Mouse (Mus musculus) forebrain, embryonic 15.5 days (tissue): ENCODE results near the gene Abca8a. TPM values are rescaled to one million over a fixed set of nuclear protein-coding genes. Genes with fewer than 3 reads are reported as not detected.
"Not testable (repeated sequence)": the region's sequence is repeated elsewhere in the genome, so short reads cannot be mapped to it uniquely, and the experiment has no call there.

Experiments
- ATAC-seq: fragments of 200-750 bp; cut with Nextera tagmentation; replicated peaks from 2 replicates; pipeline ENCODE4 v1.8.0; 2017; ENCODE audit warnings: mild to moderate bottlenecking, moderate TSS enrichment, moderate library complexity
- H3K27ac ChIP-seq: fragments of 300-500 bp; sonication (generic); replicated peaks from 2 replicates; pipeline ENCODE4 v1.5.1; 2015; ENCODE audit warnings: mild to moderate bottlenecking, inconsistent platforms
- H3K27me3 ChIP-seq: fragments of 300-500 bp; sonication (generic); 2 replicates; pipeline ENCODE4 v1.6.1; 2015; ENCODE audit warnings: inconsistent platforms
- H3K36me3 ChIP-seq: fragments of 300-500 bp; sonication (generic); 2 replicates; pipeline ENCODE4 v1.6.1; 2015; ENCODE audit warnings: mild to moderate bottlenecking, inconsistent platforms
- H3K4me1 ChIP-seq: fragments of 300-500 bp; sonication (generic); 2 replicates; pipeline ENCODE4 v1.6.1; 2015; ENCODE audit warnings: inconsistent platforms
- H3K4me2 ChIP-seq: fragments of 300-500 bp; sonication (generic); replicated peaks from 2 replicates; pipeline ENCODE4 v1.6.1; 2015; ENCODE audit warnings: mild to moderate bottlenecking, inconsistent platforms
- H3K4me3 ChIP-seq: fragments of 300-500 bp; sonication (generic); 2 replicates; pipeline ENCODE4 v1.5.1; 2015; ENCODE audit warnings: mild to moderate bottlenecking, inconsistent platforms
- H3K9ac ChIP-seq: fragments of 300-500 bp; sonication (generic); replicated peaks from 2 replicates; pipeline ENCODE4 v1.6.1; 2015; ENCODE audit warnings: mild to moderate bottlenecking, inconsistent platforms
- H3K9me3 ChIP-seq: fragments of 300-500 bp; sonication (generic); 2 replicates; pipeline ENCODE4 v1.6.1; 2016; ENCODE audit warnings: inconsistent platforms
- WGBS: fragments of 180-500 bp; shearing (Covaris S2); methylation state at CpG from one replicate; pipeline ENCODE4 v1.1.7; 2015; ENCODE audit warnings: mixed read lengths; 5-methylcytosine and 5-hydroxymethylcytosine counted together
- polyA plus RNA-seq: library from polyadenylated mRNA; unstranded; fragments of >200 nt; fragmentation: Nextera tagmentation; extraction: Ambion mirVana; gene quantifications from 2 replicates; pipeline ENCODE4 v1.2.1, GENCODE M21; 2015

Gene Abca8a
- polyA plus RNA-seq, 1 experiment from 2014 or later: 2.7 TPM

DNA sequence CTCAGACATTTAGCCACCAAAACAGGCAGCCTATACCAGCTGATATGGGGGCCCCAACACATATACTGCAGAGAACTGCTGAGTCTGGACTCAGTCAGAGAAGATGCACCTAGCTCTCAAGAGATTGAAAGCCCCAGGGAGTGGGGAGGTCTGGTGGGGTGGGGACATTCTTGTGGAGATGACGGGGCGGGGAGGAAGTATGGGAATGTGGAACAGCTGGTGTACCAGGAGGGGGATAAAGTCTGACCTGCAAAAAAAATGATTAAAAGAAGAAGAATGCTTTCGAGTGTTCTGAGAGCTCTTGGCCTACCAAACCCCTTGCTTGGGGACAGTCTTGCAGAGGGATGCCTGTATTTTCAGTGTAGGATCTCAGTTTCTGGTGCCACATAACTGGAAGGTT is 42.1 kb downstream of the Abca8a start:
- Histone ChIP-seq H3K27me3 (no peaks in the 10 kb centered on the region), H3K4me3 (no peak overlapping the region), H3K9me3 (no peaks in the 10 kb centered on the region), H3K27ac (no peak overlapping the region), H3K36me3 (no peaks in the 10 kb centered on the region), H3K4me2 (no peak overlapping the region), H3K9ac (no peak overlapping the region), H3K4me1 (no peaks in the 10 kb centered on the region)
- 85% methylated on average over 3 of the region's 3 CpGs for WGBS
- no peak for ATAC-seq

DNA sequence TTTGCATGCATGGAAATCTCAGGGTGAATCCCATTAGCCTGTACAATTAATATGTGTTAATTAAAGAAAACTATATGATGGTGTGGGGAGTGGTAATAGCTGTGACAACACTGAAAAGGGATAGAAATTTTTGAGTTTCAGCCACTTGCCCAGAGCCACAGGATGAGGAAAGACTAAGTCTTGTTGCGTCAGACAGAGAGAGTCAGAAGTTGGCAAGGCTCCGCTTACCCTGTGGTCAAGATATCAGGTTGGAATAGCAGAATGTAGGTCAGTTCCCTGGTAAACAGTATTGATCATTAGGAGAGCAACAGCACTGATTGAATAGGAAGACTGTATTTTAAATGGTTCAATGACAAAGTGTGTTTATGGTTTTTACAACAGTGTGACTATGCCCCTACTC is 58.0 kb downstream of the Abca8a start:
- H3K9me3 ChIP-seq: no peaks in the 10 kb centered on the region
- H3K9ac ChIP-seq: no peak overlapping the region
- H3K4me2 ChIP-seq: no peak overlapping the region
- H3K27me3 ChIP-seq: no peaks in the 10 kb centered on the region
- H3K4me1 ChIP-seq: 0 out of 2 replicates have a peak, but pooled peaks cover 4% of the 10 kb centered on the region
- ATAC-seq: no peak
- no peaks in the 10 kb centered on the region for H3K36me3 ChIP-seq
- H3K4me3 ChIP-seq: no peak overlapping the region
- 88% methylated on average over 2 of the region's 2 CpGs for WGBS
- H3K27ac ChIP-seq: no peak overlapping the region

DNA sequence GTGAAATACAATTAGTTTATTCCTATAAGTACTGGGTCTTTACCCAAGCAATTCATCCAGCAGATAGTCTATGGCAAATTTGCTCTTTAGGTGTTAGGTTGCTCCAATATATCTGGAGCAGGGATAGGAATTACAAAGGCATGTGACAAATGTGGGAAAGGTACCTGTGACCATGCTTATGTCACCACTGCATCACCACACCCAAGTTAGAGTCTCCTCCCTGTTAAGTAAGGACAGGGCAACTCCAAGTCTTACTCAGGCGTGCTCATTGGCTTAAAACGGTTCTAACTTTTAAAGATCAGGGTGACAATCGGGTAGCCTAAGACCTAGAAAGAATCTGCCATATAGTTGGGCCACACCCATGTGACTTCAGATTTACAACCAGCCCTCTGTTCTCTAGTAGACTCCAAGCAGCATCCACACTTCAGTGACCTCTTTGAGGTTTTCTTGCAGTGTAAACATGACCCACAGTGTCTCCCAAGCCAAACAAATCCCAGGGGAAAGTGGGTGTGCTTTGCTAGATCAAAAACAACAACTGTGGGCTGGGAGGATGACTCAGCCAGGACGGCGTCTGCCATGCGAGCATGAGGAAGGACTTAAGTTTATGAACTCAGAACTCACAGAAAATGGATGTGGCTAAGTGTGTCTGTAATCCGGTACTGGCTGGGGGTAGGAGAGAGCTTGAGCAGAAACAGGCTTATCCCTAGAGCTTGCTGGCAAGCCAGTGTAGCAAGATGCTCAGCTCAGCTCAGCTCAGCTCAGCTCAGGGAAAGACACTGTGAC is 66.7 kb downstream of the Abca8a start:
- Histone ChIP-seq H3K27ac (no peak overlapping the region), H3K4me1 (no peaks in the 10 kb centered on the region), H3K9me3 (no peaks in the 10 kb centered on the region), H3K4me3 (no peak overlapping the region), H3K36me3 (no peaks in the 10 kb centered on the region), H3K4me2 (no peak overlapping the region), H3K9ac (no peak overlapping the region), H3K27me3 (no peaks in the 10 kb centered on the region)
- WGBS: 91% methylated on average over 7 of the region's 7 CpGs
- no peak for ATAC-seq

DNA sequence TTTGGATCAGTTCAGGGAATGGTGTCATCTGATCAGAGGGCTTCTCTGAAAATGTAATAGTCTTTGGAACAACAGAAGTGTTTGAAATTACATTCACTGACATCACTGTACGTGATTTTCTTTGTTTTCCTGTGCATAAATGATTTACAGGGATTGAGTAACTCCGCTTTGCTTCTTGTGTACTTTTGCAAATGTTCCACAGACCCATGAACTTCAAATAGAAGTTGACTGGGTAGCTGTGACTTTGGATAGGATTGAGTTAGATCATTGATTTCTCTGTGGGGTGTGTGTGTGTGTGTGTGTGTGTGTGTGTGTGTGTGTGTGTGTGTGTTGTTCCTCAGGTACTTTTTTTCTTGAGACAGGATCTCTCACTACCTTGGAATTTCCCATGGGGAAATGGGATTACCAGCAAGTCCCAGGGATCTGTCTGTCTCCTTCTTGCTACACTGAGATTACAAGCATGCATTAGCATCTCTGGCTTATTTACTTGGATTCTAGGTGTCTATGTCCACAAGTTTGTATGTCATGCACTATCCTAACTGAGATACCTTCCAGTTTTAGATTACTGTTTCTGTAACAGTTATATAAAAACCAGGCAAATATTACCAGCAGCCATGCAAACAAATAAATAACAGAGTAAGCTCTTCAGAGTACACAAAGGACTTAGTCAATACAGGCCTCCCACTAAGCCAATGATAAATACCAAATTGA is 84.8 kb downstream of the Abca8a start:
- H3K9me3 ChIP-seq: no peaks in the 10 kb centered on the region
- ATAC-seq: no peak
- H3K27me3 ChIP-seq: no peaks in the 10 kb centered on the region
- H3K4me1 ChIP-seq: no peaks in the 10 kb centered on the region
- no peak overlapping the region for H3K4me2 ChIP-seq
- H3K9ac ChIP-seq: no peak overlapping the region
- no peaks in the 10 kb centered on the region for H3K36me3 ChIP-seq
- no peak overlapping the region for H3K4me3 ChIP-seq
- H3K27ac ChIP-seq: no peak overlapping the region
- 78% methylated on average over 2 of the region's 2 CpGs for WGBS

DNA sequence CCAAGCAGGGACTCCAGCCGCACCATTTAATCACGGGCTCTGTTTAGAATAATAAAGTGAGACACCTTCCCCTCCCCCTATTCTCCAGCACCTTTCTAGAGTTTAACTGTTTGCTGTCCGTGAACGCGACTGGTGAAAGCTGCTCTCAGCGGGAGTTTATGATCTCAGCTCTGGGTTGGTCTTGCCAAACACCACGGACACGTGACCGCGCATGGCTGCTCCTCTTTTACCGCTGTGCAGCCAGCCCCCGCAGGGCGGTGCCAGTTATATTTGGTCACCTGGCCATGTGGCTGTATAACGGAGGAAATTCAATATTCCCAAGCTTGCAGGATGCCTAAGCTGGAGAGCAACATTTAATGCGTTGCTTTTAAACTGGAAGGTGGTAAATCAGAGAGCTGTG is 100.2 kb downstream of the Abca8a start, which contains the start of gene Abca8b:
Abca8b (minus strand) TSS at position 222 of the 400 bp plus-strand sequence.
- Histone ChIP-seq H3K27ac (peak within 1 kb of the TSS; percentile 73), H3K9ac (peak within 1 kb of the TSS; percentile 57), H3K27me3 (no peaks in the 10 kb centered on the region), H3K36me3 (no peaks in the 10 kb centered on the region), H3K4me1 (peaks cover 14% of the 10 kb centered on the region), H3K9me3 (no peaks in the 10 kb centered on the region), H3K4me3 (peak within 1 kb of the TSS; percentile 50), H3K4me2 (peak within 1 kb of the TSS; percentile 78)
- under 1% methylated on average over 15 of the region's 15 CpGs for WGBS
- ATAC-seq: peak; percentile 93

DNA sequence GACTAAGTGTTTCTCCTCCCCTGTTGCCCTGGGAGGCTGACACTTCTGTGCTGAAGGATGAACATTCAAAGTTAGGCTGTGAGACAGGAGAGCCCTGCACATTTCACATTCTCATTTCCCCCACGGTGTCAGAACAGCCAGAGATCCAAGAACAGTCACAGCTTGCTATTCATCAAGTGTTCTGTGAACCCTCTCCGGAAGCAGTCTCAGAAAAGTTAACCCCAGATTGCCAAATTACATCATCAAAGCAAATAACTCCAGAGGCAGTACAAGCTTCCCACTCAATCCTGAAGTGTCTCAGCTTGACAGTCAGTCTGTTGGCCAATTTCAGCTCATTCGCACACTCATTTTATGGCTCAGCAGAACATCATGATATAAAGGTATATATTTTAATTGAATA is 100.8 kb downstream of the Abca8a start:
- Histone ChIP-seq H3K9ac (no peak overlapping the region), H3K4me2 (peak overlapping the region; percentile 78), H3K4me1 (peaks cover 14% of the 10 kb centered on the region), H3K4me3 (peak overlapping the region; percentile 50), H3K27me3 (no peaks in the 10 kb centered on the region), H3K27ac (peak overlapping the region; percentile 73), H3K9me3 (no peaks in the 10 kb centered on the region), H3K36me3 (no peaks in the 10 kb centered on the region)
- peak; percentile 64 for ATAC-seq
- 4% methylated on average over 3 of the region's 3 CpGs for WGBS

DNA sequence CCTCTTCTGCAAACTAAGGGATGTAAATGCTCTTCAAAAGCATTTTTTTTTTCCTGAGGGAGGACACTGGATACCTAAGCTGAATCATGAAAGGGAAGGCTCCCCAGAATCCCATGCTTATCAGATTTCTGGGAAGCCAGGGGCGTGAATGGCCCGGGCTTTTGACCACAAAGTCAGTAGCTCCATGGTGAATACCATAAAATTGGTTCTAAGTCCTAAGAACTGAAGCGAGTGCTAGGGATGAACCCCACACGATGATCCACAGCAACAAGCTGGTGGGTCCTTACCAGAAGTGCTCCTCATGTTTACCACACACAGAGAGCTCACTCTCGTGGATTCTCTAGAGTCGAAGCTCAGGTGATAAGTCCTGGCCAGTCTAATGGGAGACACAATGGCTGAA is 101.8 kb downstream of the Abca8a start:
- Histone ChIP-seq H3K4me3 (no peak overlapping the region), H3K4me2 (no peak overlapping the region), H3K27me3 (no peaks in the 10 kb centered on the region)

DNA sequence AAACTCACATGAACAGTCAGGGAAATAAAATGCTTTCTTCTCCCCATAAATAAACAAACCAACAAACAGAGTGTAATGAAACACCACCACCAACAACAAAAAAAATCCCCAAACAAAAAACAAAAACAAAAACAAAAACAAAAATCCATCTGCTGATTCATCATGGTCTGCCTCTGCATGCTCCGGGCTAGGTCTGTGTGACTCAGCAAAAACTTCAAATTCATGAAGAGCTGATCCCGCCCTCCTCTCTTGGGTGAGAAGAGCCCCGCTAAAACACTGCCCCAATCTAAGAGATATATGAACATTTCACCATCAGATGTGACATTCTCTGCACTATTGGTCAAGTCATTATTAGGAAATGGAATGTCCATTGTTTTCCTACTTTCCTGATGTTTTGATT is 104.5 kb downstream of the Abca8a start:
- peaks cover 14% of the 10 kb centered on the region for H3K4me1 ChIP-seq
- H3K27me3 ChIP-seq: no peaks in the 10 kb centered on the region
- H3K27ac ChIP-seq: no peak overlapping the region
- H3K4me3 ChIP-seq: no peak overlapping the region
- 79% methylated on average over 3 of the region's 3 CpGs for WGBS
- no peaks in the 10 kb centered on the region for H3K36me3 ChIP-seq
- H3K4me2 ChIP-seq: no peak overlapping the region
- no peak overlapping the region for H3K9ac ChIP-seq
- no peaks in the 10 kb centered on the region for H3K9me3 ChIP-seq
- no peak for ATAC-seq

More for the DNA sequence above, 101.8 kb downstream of the Abca8a start:
- Histone ChIP-seq H3K36me3 (no peaks in the 10 kb centered on the region), H3K4me1 (peaks cover 14% of the 10 kb centered on the region), H3K9me3 (no peaks in the 10 kb centered on the region), H3K9ac (no peak overlapping the region), H3K27ac (no peak overlapping the region)
- 71% methylated on average over 6 of the region's 6 CpGs for WGBS
- no peak for ATAC-seq

DNA sequence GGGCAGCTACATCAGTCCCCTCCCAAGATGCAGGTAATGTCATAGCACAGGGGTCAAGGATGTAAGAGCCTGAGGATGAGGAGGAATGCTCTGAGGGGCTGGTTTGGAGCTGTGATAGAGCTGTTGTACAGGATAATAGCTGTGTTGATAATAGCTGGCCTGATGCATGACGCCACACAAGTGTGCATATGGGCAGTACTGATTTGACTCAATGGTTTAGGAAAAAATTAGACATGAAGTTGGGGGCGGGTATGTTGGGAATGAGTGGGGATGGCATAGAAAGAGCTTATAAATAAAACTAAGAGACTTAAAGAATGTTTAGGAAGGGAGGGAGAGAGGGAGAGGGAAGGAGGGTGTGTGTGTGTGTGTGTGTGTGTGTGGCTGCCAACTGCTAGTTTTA is 105.5 kb downstream of the Abca8a start:
- Histone ChIP-seq H3K9me3 (no peaks in the 10 kb centered on the region), H3K27me3 (no peaks in the 10 kb centered on the region), H3K36me3 (no peaks in the 10 kb centered on the region), H3K4me3 (no peak overlapping the region), H3K4me1 (peaks cover 8% of the 10 kb centered on the region), H3K27ac (no peak overlapping the region), H3K4me2 (no peak overlapping the region), H3K9ac (no peak overlapping the region)
- 84% methylated on average over 2 of the region's 2 CpGs for WGBS
- ATAC-seq: no peak

DNA sequence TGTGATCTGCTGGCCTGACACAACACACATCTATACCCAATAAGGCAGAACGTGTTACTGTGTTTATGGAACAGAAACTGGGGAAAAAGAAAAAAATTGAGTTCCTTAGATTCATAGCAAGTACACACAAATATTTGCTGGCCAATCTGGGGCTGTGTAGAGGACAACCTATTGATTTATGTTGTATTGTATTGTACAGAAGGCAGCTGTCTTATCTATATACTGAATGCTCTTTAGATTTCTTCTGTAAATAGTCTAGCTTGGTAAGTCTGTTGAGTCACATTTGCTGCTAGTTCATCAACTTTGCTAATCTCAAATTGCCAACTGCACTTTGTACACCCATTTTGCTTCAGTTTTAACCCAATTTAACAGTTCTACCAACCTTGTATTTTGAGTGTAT is 107.6 kb downstream of the Abca8a start:
- Histone ChIP-seq H3K9ac (no peak overlapping the region), H3K9me3 (no peaks in the 10 kb centered on the region), H3K4me2 (no peak overlapping the region), H3K4me1 (no peaks in the 10 kb centered on the region), H3K4me3 (no peak overlapping the region), H3K27ac (no peak overlapping the region), H3K27me3 (no peaks in the 10 kb centered on the region), H3K36me3 (no peaks in the 10 kb centered on the region)
- no peak for ATAC-seq
- 69% methylated on average over 1 of the region's 1 CpGs for WGBS

DNA sequence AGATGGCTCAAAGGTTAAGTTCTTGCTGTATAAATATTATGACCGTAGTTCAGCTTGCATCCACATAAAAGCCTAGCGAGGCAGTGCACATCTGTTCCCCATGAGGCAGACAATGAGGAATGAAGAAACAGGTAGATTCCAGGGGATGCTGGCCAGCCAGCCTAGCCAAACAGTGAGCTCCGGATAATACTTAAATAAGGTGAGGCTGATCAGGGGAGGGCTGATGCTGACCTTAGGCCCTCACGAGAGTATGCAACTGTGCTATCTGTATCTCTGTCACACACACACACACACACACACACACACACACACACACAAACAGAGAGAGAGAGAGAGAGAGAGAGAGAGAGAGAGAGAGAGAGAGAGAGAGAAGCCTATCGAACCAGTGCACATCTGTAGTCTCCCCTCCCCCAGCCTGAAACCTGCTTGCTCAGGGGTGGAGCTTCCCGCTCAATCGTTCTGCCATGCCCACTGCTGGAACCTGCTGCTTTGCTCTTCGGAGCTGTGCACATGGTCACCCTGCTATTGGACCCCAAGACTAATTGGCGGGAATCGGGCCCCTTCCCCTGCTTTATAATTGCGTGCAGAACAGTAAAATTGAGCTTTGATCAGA is 108.2 kb downstream of the Abca8a start:
- not testable (repeated sequence) for H3K4me2 ChIP-seq, H3K36me3 ChIP-seq, H3K27ac ChIP-seq, H3K9ac ChIP-seq, ATAC-seq, H3K9me3 ChIP-seq, H3K4me1 ChIP-seq, H3K4me3 ChIP-seq, H3K27me3 ChIP-seq
- 47% methylated on average over 11 of the region's 11 CpGs for WGBS

DNA sequence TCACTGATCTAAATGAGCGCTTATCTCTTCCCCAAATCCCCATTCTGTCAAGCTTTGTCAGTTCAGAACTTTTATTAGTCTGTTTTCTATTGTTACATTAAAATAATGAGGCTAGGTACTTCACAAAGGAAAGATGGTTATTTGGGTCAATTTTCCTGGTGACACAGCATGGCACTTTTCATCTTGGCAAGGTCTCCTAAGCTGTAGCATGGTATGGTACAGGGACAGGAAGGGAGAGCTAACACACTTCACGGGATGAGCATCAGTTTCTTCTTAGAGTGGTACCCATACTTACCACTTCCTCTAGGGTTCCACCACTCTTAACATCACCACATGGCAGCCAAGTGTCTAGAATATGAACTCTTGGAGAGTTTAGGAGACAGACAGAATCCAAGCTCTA is 113.9 kb downstream of the Abca8a start:
- Histone ChIP-seq H3K4me1 (no peaks in the 10 kb centered on the region), H3K4me2 (no peak overlapping the region), H3K9ac (no peak overlapping the region), H3K27ac (no peak overlapping the region), H3K27me3 (no peaks in the 10 kb centered on the region), H3K4me3 (no peak overlapping the region), H3K36me3 (no peaks in the 10 kb centered on the region), H3K9me3 (no peaks in the 10 kb centered on the region)
- ATAC-seq: no peak
- 82% methylated on average over 2 of the region's 2 CpGs for WGBS
